Mouse (Mus musculus): ENCODE measurements around the gene Mbtd1. TPM values are rescaled to one million over a fixed set of nuclear protein-coding genes. Genes with fewer than 3 reads are reported as not detected.

The Mbtd1 gene
- polyA plus RNA-seq (2015; fragmentation: Nextera tagmentation; extraction: Ambion mirVana) = 7.8 and 8.5 TPM in 2 replicates

- no peaks in the 10 kb centered on the region for H3K27me3 ChIP-seq
- peak within 1 kb of the TSS; percentile 97 for H3K9ac ChIP-seq
- DNase-seq = peak; percentile 96
- H3K4me3 ChIP-seq (replicated peaks) = peak within 1 kb of the TSS; percentile 98
- H3K36me3 ChIP-seq = peaks cover 20% of the 10 kb centered on the region
- ATAC-seq (ENCODE audit: low read depth) = peak; percentile 90
- peak within 1 kb of the TSS; percentile 95 for H3K27ac ChIP-seq
- H3K9me3 ChIP-seq (replicated peaks) = no peaks in the 10 kb centered on the region
- H3K4me2 ChIP-seq = peak within 1 kb of the TSS; percentile 96
- 0% methylated on average over 71 of the region's 83 CpGs for WGBS (ENCODE audit: insufficient replicate concordance)
- H3K4me1 ChIP-seq (replicated peaks) = peaks cover 49% of the 10 kb centered on the region
Observed at GRCm38 (mm10) chr11:93885572-93886410, at the start of gene Mbtd1, which contains the start of gene Utp18. Gene Mbtd1 (plus strand): TSS chr11:93885852. Gene Utp18 (minus strand): TSS chr11:93885766.

GRCm38 (mm10) chr11:93847342-93847741, 38.3 kb upstream of the Mbtd1 start:
- H3K4me1 ChIP-seq (replicated peaks) = no peaks in the 10 kb centered on the region
- no peak overlapping the region for H3K4me2 ChIP-seq
- no peaks in the 10 kb centered on the region for H3K27me3 ChIP-seq
- DNase-seq (no peak), ATAC-seq (ENCODE audit: low read depth) (no peak)
- no peaks in the 10 kb centered on the region for H3K9me3 ChIP-seq (replicated peaks)
- no peak overlapping the region for H3K9ac ChIP-seq
- H3K4me3 ChIP-seq (replicated peaks) = no peak overlapping the region
- no peak overlapping the region for H3K27ac ChIP-seq
- H3K36me3 ChIP-seq = no peaks in the 10 kb centered on the region
- 37% methylated on average over 2 of the region's 2 CpGs for WGBS (ENCODE audit: insufficient replicate concordance)

- no peak overlapping the region for H3K4me2 ChIP-seq
- no peaks in the 10 kb centered on the region for H3K9me3 ChIP-seq (replicated peaks)
- no peaks in the 10 kb centered on the region for H3K36me3 ChIP-seq
- H3K27me3 ChIP-seq = no peaks in the 10 kb centered on the region
- H3K4me3 ChIP-seq (replicated peaks) = no peak overlapping the region
- H3K4me1 ChIP-seq (replicated peaks) = no peaks in the 10 kb centered on the region
- no peak overlapping the region for H3K9ac ChIP-seq
- ATAC-seq (ENCODE audit: low read depth) (no peak), DNase-seq (no peak)
- 60% methylated on average over 3 of the region's 3 CpGs for WGBS (ENCODE audit: insufficient replicate concordance)
- no peak overlapping the region for H3K27ac ChIP-seq
Observed at GRCm38 (mm10) chr11:93852546-93852945, 33.1 kb upstream of the Mbtd1 start.

- peak; percentile 26 for DNase-seq
- Histone ChIP-seq H3K27me3 (no peaks in the 10 kb centered on the region), H3K4me3 (replicated peaks) (no peak overlapping the region), H3K9ac (no peak overlapping the region), H3K4me1 (replicated peaks) (no peaks in the 10 kb centered on the region), H3K36me3 (peaks cover 10% of the 10 kb centered on the region), H3K27ac (no peak overlapping the region), H3K4me2 (no peak overlapping the region), H3K9me3 (replicated peaks) (no peaks in the 10 kb centered on the region)
- no peak for ATAC-seq (ENCODE audit: low read depth)
- 4% methylated on average over 6 of the region's 6 CpGs for WGBS (ENCODE audit: insufficient replicate concordance)
Observed at GRCm38 (mm10) chr11:93856284-93856955, 29.2 kb upstream of the Mbtd1 start.

DNA sequence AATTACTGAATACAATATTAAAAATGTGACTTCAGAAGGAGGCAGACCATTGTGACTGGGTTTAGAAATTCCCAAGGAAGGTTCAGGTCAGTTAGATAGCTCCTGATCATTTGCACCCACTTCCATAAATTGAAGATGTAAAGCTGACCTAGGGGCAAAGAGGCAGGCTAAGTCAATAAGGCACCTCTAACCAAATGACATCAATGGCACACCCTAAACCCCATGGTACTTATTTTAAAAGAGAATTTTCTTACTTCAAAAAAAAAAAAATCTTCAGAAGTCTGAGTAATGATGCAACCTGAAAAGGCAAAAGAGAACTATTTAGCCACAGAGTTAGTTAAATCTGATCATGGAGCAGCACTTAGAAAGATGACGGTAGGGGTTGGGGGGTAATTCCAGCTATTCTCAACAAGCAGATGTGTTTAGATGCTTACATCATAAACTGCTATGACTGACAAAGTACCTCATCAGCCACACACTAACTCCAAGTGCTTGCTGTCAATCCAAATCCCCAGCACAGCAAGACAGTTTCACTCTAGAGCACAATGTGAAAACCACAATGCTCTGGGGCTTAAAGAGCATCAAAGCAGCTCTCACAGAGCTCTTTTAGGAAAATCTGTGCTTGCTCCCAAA, 25.0 kb upstream of the Mbtd1 start:
- DNase-seq (no peak), ATAC-seq (ENCODE audit: low read depth) (no peak)
- Histone ChIP-seq H3K4me2 (no peak overlapping the region), H3K27ac (no peak overlapping the region), H3K36me3 (peaks cover 37% of the 10 kb centered on the region), H3K9me3 (replicated peaks) (no peaks in the 10 kb centered on the region), H3K4me3 (replicated peaks) (no peak overlapping the region), H3K27me3 (no peaks in the 10 kb centered on the region), H3K4me1 (replicated peaks) (no peaks in the 10 kb centered on the region), H3K9ac (no peak overlapping the region)
- WGBS (ENCODE audit: insufficient replicate concordance) = 88% methylated on average over 1 of the region's 1 CpGs

- Histone ChIP-seq H3K4me3 (replicated peaks) (no peak overlapping the region), H3K9me3 (replicated peaks) (no peaks in the 10 kb centered on the region), H3K4me1 (replicated peaks) (no peaks in the 10 kb centered on the region), H3K4me2 (no peak overlapping the region), H3K27me3 (no peaks in the 10 kb centered on the region), H3K27ac (no peak overlapping the region), H3K9ac (no peak overlapping the region), H3K36me3 (peaks cover 41% of the 10 kb centered on the region)
- WGBS (ENCODE audit: insufficient replicate concordance) = 80% methylated on average over 2 of the region's 2 CpGs
- no peak for DNase-seq
- no peak for ATAC-seq (ENCODE audit: low read depth)
Observed at GRCm38 (mm10) chr11:93861193-93861592, 24.5 kb upstream of the Mbtd1 start.

DNA sequence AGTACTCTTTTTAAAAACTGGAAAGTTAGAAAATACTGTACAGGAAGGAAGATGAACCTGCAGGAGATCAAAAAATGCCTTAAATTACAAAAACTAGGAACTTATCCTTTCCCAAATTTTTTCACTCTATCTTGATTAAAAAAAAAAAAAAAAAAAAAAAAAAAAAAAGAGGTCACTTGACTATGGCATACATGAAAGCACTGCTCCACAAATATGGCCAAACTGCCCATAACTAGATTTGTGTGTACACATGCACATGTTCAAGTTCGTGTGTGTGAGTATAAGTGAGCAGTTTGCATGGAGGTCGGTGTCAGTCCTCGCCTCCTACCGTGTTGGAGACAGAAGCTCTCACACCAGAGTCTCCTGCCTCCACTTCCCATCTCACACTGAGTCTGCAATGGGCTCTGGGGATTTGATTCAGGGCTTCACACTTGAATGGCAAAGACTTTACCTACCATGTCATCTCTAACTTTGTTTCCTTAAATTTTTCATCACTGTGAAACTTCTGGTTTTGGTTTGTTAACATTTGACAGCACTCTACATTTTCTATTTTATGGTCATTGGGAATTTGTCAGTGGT, 23.5 kb upstream of the Mbtd1 start:
- H3K9ac ChIP-seq = no peak overlapping the region
- H3K27ac ChIP-seq = no peak overlapping the region
- H3K4me2 ChIP-seq = no peak overlapping the region
- no peaks in the 10 kb centered on the region for H3K27me3 ChIP-seq
- WGBS (ENCODE audit: insufficient replicate concordance) = 87% methylated on average over 4 of the region's 4 CpGs
- ATAC-seq (ENCODE audit: low read depth) (no peak), DNase-seq (no peak)
- H3K9me3 ChIP-seq (replicated peaks) = no peaks in the 10 kb centered on the region
- no peaks in the 10 kb centered on the region for H3K4me1 ChIP-seq (replicated peaks)
- H3K4me3 ChIP-seq (replicated peaks) = no peak overlapping the region
- H3K36me3 ChIP-seq = peaks cover 50% of the 10 kb centered on the region

DNA sequence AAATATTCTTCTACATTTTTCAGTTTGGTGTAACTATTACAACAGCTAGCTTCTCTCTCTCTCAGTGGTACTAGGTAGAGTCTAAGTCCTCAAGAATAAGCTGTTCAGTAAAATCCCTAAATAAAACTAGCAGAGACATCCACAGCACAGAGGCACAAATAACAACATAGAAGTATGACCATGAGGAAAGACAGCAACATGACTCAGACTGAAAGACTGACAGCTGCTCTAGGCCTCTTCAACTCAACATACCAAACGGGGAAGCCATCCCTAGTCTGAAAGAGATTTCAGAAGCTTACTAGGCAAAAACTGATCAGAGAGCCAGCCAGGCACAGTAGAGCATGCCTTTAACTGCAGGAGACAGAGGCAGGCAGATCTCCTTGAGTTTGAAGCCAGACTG, 23.0 kb upstream of the Mbtd1 start:
- DNase-seq (no peak), ATAC-seq (ENCODE audit: low read depth) (no peak)
- Histone ChIP-seq H3K9ac (no peak overlapping the region), H3K9me3 (replicated peaks) (no peaks in the 10 kb centered on the region), H3K4me3 (replicated peaks) (no peak overlapping the region), H3K4me2 (no peak overlapping the region), H3K36me3 (peaks cover 55% of the 10 kb centered on the region), H3K4me1 (replicated peaks) (no peaks in the 10 kb centered on the region), H3K27me3 (no peaks in the 10 kb centered on the region), H3K27ac (no peak overlapping the region)
- WGBS (ENCODE audit: insufficient replicate concordance) = 72% methylated on average over 1 of the region's 1 CpGs

- 82% methylated on average over 4 of the region's 4 CpGs for WGBS (ENCODE audit: insufficient replicate concordance)
- Histone ChIP-seq H3K9ac (peak overlapping the region; percentile 97), H3K4me1 (replicated peaks) (peaks cover 41% of the 10 kb centered on the region), H3K36me3 (peaks cover 37% of the 10 kb centered on the region), H3K4me2 (peak overlapping the region; percentile 96), H3K27me3 (no peaks in the 10 kb centered on the region), H3K9me3 (replicated peaks) (no peaks in the 10 kb centered on the region), H3K27ac (no peak overlapping the region; the same call in 1 of the 2 replicates), H3K4me3 (replicated peaks) (peak overlapping the region; percentile 98)
- no peak for ATAC-seq (ENCODE audit: low read depth)
- no peak for DNase-seq
Observed at GRCm38 (mm10) chr11:93884068-93884467, 1.6 kb upstream of the Mbtd1 start.

DNA sequence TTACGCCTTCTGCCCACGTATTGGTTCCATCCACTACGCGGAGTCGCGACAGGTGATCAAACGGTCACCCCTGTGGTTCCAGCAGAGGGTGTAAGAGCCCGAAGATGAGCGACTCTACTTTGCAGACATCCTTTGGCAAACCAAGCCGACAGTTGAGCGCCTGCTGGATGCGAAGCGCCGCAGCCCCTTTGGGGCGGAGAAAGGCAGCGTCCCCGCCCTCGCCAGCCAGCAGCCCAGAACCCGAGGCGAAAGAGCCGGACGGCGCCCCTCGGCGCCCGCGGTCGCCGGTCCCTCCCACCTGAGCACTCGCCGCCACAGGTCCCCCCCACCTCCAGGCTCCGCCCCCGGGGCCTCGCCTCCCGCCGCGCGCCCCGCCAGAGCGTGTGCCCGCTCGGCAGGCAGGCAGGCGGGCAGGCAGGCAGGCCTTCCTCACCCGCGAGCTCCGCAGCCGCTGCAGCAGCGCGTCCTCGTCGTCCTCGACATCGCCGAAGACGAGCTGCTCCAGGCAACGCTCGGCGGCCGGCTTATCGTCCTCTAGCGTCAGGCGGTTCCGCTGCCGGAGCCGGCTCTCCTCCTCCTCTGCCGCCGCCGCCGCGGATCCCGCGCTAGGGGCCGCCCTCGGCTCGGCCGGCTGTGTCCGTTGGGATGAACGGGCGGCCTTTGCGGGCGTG, 616 bp upstream of the Mbtd1 start:
- ATAC-seq (ENCODE audit: low read depth) (peak; percentile 80), DNase-seq (peak; percentile 78)
- Histone ChIP-seq H3K4me2 (peak overlapping the region; percentile 96), H3K4me1 (replicated peaks) (peaks cover 48% of the 10 kb centered on the region), H3K27me3 (no peaks in the 10 kb centered on the region), H3K36me3 (peaks cover 28% of the 10 kb centered on the region), H3K27ac (peak overlapping the region; percentile 95), H3K9ac (peak overlapping the region; percentile 97), H3K9me3 (replicated peaks) (no peaks in the 10 kb centered on the region), H3K4me3 (replicated peaks) (peak overlapping the region; percentile 98)
- WGBS (ENCODE audit: insufficient replicate concordance) = 1% methylated on average over 80 of the region's 81 CpGs
